Comparison of ENCODE assay signal across 10 mouse cellular contexts in the genomic region with DNA sequence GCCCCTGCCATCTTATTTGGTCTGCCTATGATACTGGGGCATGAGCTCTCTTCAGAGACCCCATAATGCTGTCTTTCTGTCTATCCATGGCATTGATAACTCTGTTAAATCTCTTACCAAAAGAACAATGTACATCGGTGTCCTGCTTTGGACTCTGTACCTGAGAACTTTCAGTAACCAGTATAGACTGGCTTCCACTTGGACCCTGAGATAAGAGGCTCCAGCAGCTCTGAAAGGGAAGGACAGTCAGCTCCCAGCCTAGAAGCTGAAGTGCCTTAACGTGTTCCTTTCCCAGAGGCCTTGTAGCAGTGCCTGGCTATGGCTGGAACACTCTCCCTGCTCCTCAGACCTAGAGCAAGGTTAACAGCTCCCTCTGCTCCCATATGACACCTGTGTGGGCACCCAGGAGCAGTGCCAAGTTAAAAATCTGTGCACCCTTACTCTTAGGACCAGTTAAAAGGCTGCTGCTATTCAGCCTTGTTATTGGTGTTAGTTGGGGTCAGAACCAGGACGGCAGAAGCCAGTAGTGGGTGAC.
"Had no signal": no experiment of that assay in that cellular context is flagged by ENCODE, and none has a peak within 500 bp of the region (broad histone marks: within the 10 kb centered on the region; RNA-seq: fewer than 3 reads in every experiment).

No protein-coding gene starts in this region.

- H3K4me2 ChIP-seq: limb, embryonic 12.5 days; midbrain, embryonic 12.5 days; neural tube, embryonic 13.5 days had no signal

- H3K9ac ChIP-seq: limb, embryonic 12.5 days; midbrain, embryonic 12.5 days; neural tube, embryonic 13.5 days had no signal

- DNase-seq: kidney, adult 8-10 months; lung, adult 18-20 months; retina, postnatal 1 day; thymus, adult 2 months; thymus, postnatal 36 days had no signal

- ATAC-seq: inflammation-experienced regulatory T-cells, adult 6 months; midbrain, embryonic 16.5 days had no signal

- H3K4me3 ChIP-seq: limb, embryonic 12.5 days; midbrain, embryonic 12.5 days; neural tube, embryonic 13.5 days had no signal

- H3K36me3 ChIP-seq: limb, embryonic 12.5 days; midbrain, embryonic 12.5 days; neural tube, embryonic 13.5 days had no signal

- H3K27ac ChIP-seq: limb, embryonic 12.5 days; midbrain, embryonic 12.5 days; neural tube, embryonic 13.5 days had no signal

- H3K9me3 ChIP-seq: limb, embryonic 12.5 days; midbrain, embryonic 12.5 days; neural tube, embryonic 13.5 days had no signal

- H3K27me3 ChIP-seq: limb, embryonic 12.5 days; midbrain, embryonic 12.5 days; neural tube, embryonic 13.5 days had no signal

- H3K4me1 ChIP-seq: limb, embryonic 12.5 days; midbrain, embryonic 12.5 days; neural tube, embryonic 13.5 days had no signal
